Mouse (Mus musculus): ENCODE data around the gene Pde4c. TPM values are rescaled to one million over a fixed set of nuclear protein-coding genes. Genes with fewer than 3 reads are reported as not detected.

Pde4c gene
- polyA plus RNA-seq, 1 experiment from 2014 or later = 0.21 TPM

GRCm38 (mm10) chr8:70713991-70714390 is 9.5 kb upstream of the Pde4c start:
- H3K27me3 ChIP-seq (replicated peaks) = no peaks in the 10 kb centered on the region
- no peaks in the 10 kb centered on the region for H3K36me3 ChIP-seq
- no peak overlapping the region for H3K9ac ChIP-seq
- no peak overlapping the region for H3K4me3 ChIP-seq (replicated peaks)
- H3K4me1 ChIP-seq (replicated peaks) = no peaks in the 10 kb centered on the region
- H3K9me3 ChIP-seq = no peaks in the 10 kb centered on the region
- WGBS = 73% methylated on average over 7 of the region's 7 CpGs
- H3K4me2 ChIP-seq (replicated peaks) = no peak overlapping the region
- no peak overlapping the region for H3K27ac ChIP-seq
- no peak for ATAC-seq

GRCm38 (mm10) chr8:70715086-70715485 is 8.4 kb upstream of the Pde4c start:
- Histone ChIP-seq H3K27me3 (replicated peaks) (no peaks in the 10 kb centered on the region), H3K4me1 (replicated peaks) (no peaks in the 10 kb centered on the region; the same call in 1 of the 2 replicates), H3K9ac (no peak overlapping the region), H3K27ac (no peak overlapping the region), H3K4me3 (replicated peaks) (no peak overlapping the region), H3K4me2 (replicated peaks) (no peak overlapping the region), H3K36me3 (no peaks in the 10 kb centered on the region), H3K9me3 (no peaks in the 10 kb centered on the region)
- 42% methylated on average over 2 of the region's 2 CpGs for WGBS
- no peak for ATAC-seq

- no peak overlapping the region for H3K9ac ChIP-seq
- no peak overlapping the region for H3K4me2 ChIP-seq (replicated peaks)
- no peak for ATAC-seq
- no peaks in the 10 kb centered on the region; the same call in 1 of the 2 replicates for H3K4me1 ChIP-seq (replicated peaks)
- WGBS = 83% methylated on average over 40 of the region's 40 CpGs
- no peaks in the 10 kb centered on the region for H3K9me3 ChIP-seq
- no peaks in the 10 kb centered on the region for H3K27me3 ChIP-seq (replicated peaks)
- H3K36me3 ChIP-seq = no peaks in the 10 kb centered on the region
- no peak overlapping the region for H3K4me3 ChIP-seq (replicated peaks)
- H3K27ac ChIP-seq = no peak overlapping the region
Observed at GRCm38 (mm10) chr8:70716521-70717400, 6.8 kb upstream of the Pde4c start.

GRCm38 (mm10) chr8:70718297-70718696 is 5.2 kb upstream of the Pde4c start, which contains the start of gene Gm3336:
Gene Gm3336, plus strand, starts transcription at chr8:70718543.
- Histone ChIP-seq H3K9me3 (no peaks in the 10 kb centered on the region), H3K4me3 (replicated peaks) (no peak within 1 kb of the TSS), H3K36me3 (no peaks in the 10 kb centered on the region), H3K9ac (no peak within 1 kb of the TSS; the same call in 1 of the 2 replicates), H3K4me1 (replicated peaks) (peaks cover 2% of the 10 kb centered on the region; the same call in 1 of the 2 replicates), H3K27ac (no peak within 1 kb of the TSS), H3K4me2 (replicated peaks) (peak within 1 kb of the TSS; percentile 41; the same call in 1 of the 2 replicates), H3K27me3 (replicated peaks) (no peaks in the 10 kb centered on the region)
- WGBS = 4% methylated on average over 19 of the region's 19 CpGs
- ATAC-seq = peak; percentile 62

- Histone ChIP-seq H3K36me3 (no peaks in the 10 kb centered on the region), H3K9ac (no peak overlapping the region), H3K4me2 (replicated peaks) (no peak overlapping the region), H3K9me3 (no peaks in the 10 kb centered on the region), H3K27me3 (replicated peaks) (no peaks in the 10 kb centered on the region), H3K4me3 (replicated peaks) (no peak overlapping the region), H3K4me1 (replicated peaks) (peaks cover 3% of the 10 kb centered on the region; the same call in 1 of the 2 replicates), H3K27ac (no peak overlapping the region)
- 48% methylated on average over 9 of the region's 9 CpGs for WGBS
- ATAC-seq = peak; percentile 21; the same call in 1 of the 2 replicates
Observed at GRCm38 (mm10) chr8:70719796-70720270, 3.7 kb upstream of the Pde4c start.

GRCm38 (mm10) chr8:70720739-70721138 is 2.8 kb upstream of the Pde4c start:
- 2% methylated on average over 3 of the region's 3 CpGs for WGBS
- H3K27me3 ChIP-seq (replicated peaks) = no peaks in the 10 kb centered on the region
- H3K27ac ChIP-seq = no peak overlapping the region
- H3K9ac ChIP-seq = no peak overlapping the region
- H3K4me1 ChIP-seq (replicated peaks) = peaks cover 3% of the 10 kb centered on the region; the same call in 1 of the 2 replicates
- H3K4me2 ChIP-seq (replicated peaks) = no peak overlapping the region
- H3K36me3 ChIP-seq = no peaks in the 10 kb centered on the region
- H3K4me3 ChIP-seq (replicated peaks) = no peak overlapping the region
- no peaks in the 10 kb centered on the region for H3K9me3 ChIP-seq
- ATAC-seq = no peak

- Histone ChIP-seq H3K4me1 (replicated peaks) (peaks cover 3% of the 10 kb centered on the region; the same call in 1 of the 2 replicates), H3K9me3 (no peaks in the 10 kb centered on the region), H3K27me3 (replicated peaks) (0 out of 2 replicates have a peak, but pooled peaks cover 4% of the 10 kb centered on the region), H3K27ac (no peak overlapping the region), H3K4me3 (replicated peaks) (no peak overlapping the region), H3K9ac (no peak overlapping the region), H3K4me2 (replicated peaks) (no peak overlapping the region), H3K36me3 (no peaks in the 10 kb centered on the region)
- 86% methylated on average over 8 of the region's 8 CpGs for WGBS
- ATAC-seq = no peak
Observed at GRCm38 (mm10) chr8:70721601-70722000, 1.9 kb upstream of the Pde4c start.

- no peak overlapping the region for H3K4me2 ChIP-seq (replicated peaks)
- no peaks in the 10 kb centered on the region for H3K36me3 ChIP-seq
- no peak overlapping the region for H3K27ac ChIP-seq
- no peak overlapping the region for H3K4me3 ChIP-seq (replicated peaks)
- peaks cover 3% of the 10 kb centered on the region; the same call in 1 of the 2 replicates for H3K4me1 ChIP-seq (replicated peaks)
- 73% methylated on average over 12 of the region's 12 CpGs for WGBS
- no peak overlapping the region for H3K9ac ChIP-seq
- ATAC-seq = no peak
- H3K27me3 ChIP-seq (replicated peaks) = 0 out of 2 replicates have a peak, but pooled peaks cover 10% of the 10 kb centered on the region
- H3K9me3 ChIP-seq = no peaks in the 10 kb centered on the region
Observed at GRCm38 (mm10) chr8:70724216-70724615, 696 bp downstream of the Pde4c start.

- no peaks in the 10 kb centered on the region for H3K9me3 ChIP-seq
- H3K4me3 ChIP-seq (replicated peaks) = no peak overlapping the region
- H3K9ac ChIP-seq = no peak overlapping the region
- H3K27ac ChIP-seq = no peak overlapping the region
- peaks cover 11% of the 10 kb centered on the region; the same call in 1 of the 2 replicates for H3K4me1 ChIP-seq (replicated peaks)
- H3K27me3 ChIP-seq (replicated peaks) = peaks cover 21% of the 10 kb centered on the region
- H3K4me2 ChIP-seq (replicated peaks) = no peak overlapping the region
- WGBS = 28% methylated on average over 14 of the region's 14 CpGs
- no peak for ATAC-seq
- no peaks in the 10 kb centered on the region for H3K36me3 ChIP-seq
Observed at GRCm38 (mm10) chr8:70725792-70726447, 2.4 kb downstream of the Pde4c start.

GRCm38 (mm10) chr8:70726721-70727120 is 3.2 kb downstream of the Pde4c start:
- Histone ChIP-seq H3K4me2 (replicated peaks) (no peak overlapping the region), H3K9me3 (no peaks in the 10 kb centered on the region), H3K27me3 (replicated peaks) (peaks cover 21% of the 10 kb centered on the region), H3K4me1 (replicated peaks) (peaks cover 11% of the 10 kb centered on the region; the same call in 1 of the 2 replicates), H3K36me3 (no peaks in the 10 kb centered on the region), H3K27ac (no peak overlapping the region), H3K4me3 (replicated peaks) (no peak overlapping the region), H3K9ac (no peak overlapping the region)
- 52% methylated on average over 11 of the region's 11 CpGs for WGBS
- ATAC-seq = no peak

- H3K36me3 ChIP-seq = no peaks in the 10 kb centered on the region
- no peak overlapping the region for H3K27ac ChIP-seq
- H3K9me3 ChIP-seq = no peaks in the 10 kb centered on the region
- peak overlapping the region; percentile 74 for H3K4me2 ChIP-seq (replicated peaks)
- H3K4me3 ChIP-seq (replicated peaks) = peak overlapping the region; percentile 38
- peak overlapping the region; percentile 50 for H3K9ac ChIP-seq
- H3K4me1 ChIP-seq (replicated peaks) = peaks cover 8% of the 10 kb centered on the region; the same call in 1 of the 2 replicates
- H3K27me3 ChIP-seq (replicated peaks) = peaks cover 21% of the 10 kb centered on the region
- ATAC-seq = peak; percentile 62
- 2% methylated on average over 34 of the region's 34 CpGs for WGBS
Observed at GRCm38 (mm10) chr8:70729808-70730475, 6.4 kb downstream of the Pde4c start.

GRCm38 (mm10) chr8:70730956-70731355 is 7.4 kb downstream of the Pde4c start:
- 85% methylated on average over 4 of the region's 4 CpGs for WGBS
- no peak overlapping the region for H3K27ac ChIP-seq
- no peak overlapping the region for H3K4me2 ChIP-seq (replicated peaks)
- no peak overlapping the region for H3K9ac ChIP-seq
- H3K36me3 ChIP-seq = no peaks in the 10 kb centered on the region
- peaks cover 8% of the 10 kb centered on the region; the same call in 1 of the 2 replicates for H3K4me1 ChIP-seq (replicated peaks)
- no peak overlapping the region for H3K4me3 ChIP-seq (replicated peaks)
- no peak for ATAC-seq
- peaks cover 20% of the 10 kb centered on the region for H3K27me3 ChIP-seq (replicated peaks)
- no peaks in the 10 kb centered on the region for H3K9me3 ChIP-seq

Data from intestine, embryonic 15.5 days (tissue).